Mouse (Mus musculus) embryonic facial prominence, embryonic 11.5 days (tissue): Measurements from ENCODE around the gene Mcrip1. TPM values are rescaled to one million over a fixed set of nuclear protein-coding genes. Genes with fewer than 3 reads are reported as not detected.

Experiments used
- ATAC-seq: fragments of 200-750 bp; cut with Nextera tagmentation; replicated peaks from 2 replicates; pipeline ENCODE4 v1.8.0; 2017; ENCODE audit warnings: low read depth; ENCODE audit not compliant: insufficient number of reproducible peaks, low FRiP score, low TSS enrichment
- DNase-seq: peaks from one replicate; pipeline ENCODE4 v3.0.0-alpha.2; 2015; ENCODE audit warnings: low spot score
- H3K27ac ChIP-seq: fragments of 300-500 bp; sonication (generic); replicated peaks from 2 replicates; pipeline ENCODE4 v1.5.1; 2014; ENCODE audit warnings: mild to moderate bottlenecking, low read depth, low read length, control low read depth
- H3K27me3 ChIP-seq: fragments of 300-500 bp; sonication (generic); 2 replicates; pipeline ENCODE4 v1.6.1; 2014; ENCODE audit warnings: mild to moderate bottlenecking, low read length, moderate library complexity, mixed read lengths; ENCODE audit not compliant: control insufficient read depth, insufficient read depth
- H3K36me3 ChIP-seq: fragments of 300-500 bp; sonication (generic); replicated peaks from 2 replicates; pipeline ENCODE4 v1.6.1; 2014; ENCODE audit warnings: low read depth, mild to moderate bottlenecking, low read length, moderate library complexity, mixed read lengths; ENCODE audit not compliant: control insufficient read depth, insufficient read depth
- H3K4me1 ChIP-seq: fragments of 300-500 bp; sonication (generic); 2 replicates; pipeline ENCODE4 v1.6.1; 2014; ENCODE audit warnings: low read length, mixed read lengths; ENCODE audit not compliant: control insufficient read depth, insufficient read depth
- H3K4me2 ChIP-seq: fragments of 300-500 bp; sonication (generic); 2 replicates; pipeline ENCODE4 v1.6.1; 2014; ENCODE audit warnings: low read depth, mild to moderate bottlenecking, control low read depth, low read length, moderate library complexity
- H3K4me3 ChIP-seq: fragments of 300-500 bp; sonication (generic); 2 replicates; pipeline ENCODE4 v1.5.1; 2014; ENCODE audit warnings: low read depth, low read length, control low read depth
- H3K9ac ChIP-seq: fragments of 300-500 bp; sonication (generic); replicated peaks from 2 replicates; pipeline ENCODE4 v1.6.1; 2014; ENCODE audit warnings: mild to moderate bottlenecking, control low read depth, low read length
- H3K9me3 ChIP-seq: fragments of 300-500 bp; sonication (generic); replicated peaks from 2 replicates; pipeline ENCODE4 v1.6.1; 2016; ENCODE audit warnings: mild to moderate bottlenecking, low read length, inconsistent platforms, mixed read lengths; ENCODE audit not compliant: control insufficient read depth
- WGBS: fragments of 180-500 bp; shearing (Covaris S2); extraction: QIAGEN DNeasy Blood & Tissue Kit; methylation state at CpG from one replicate; pipeline ENCODE4 v1.1.7; 2014; 5-methylcytosine and 5-hydroxymethylcytosine counted together
- polyA plus RNA-seq: library from polyadenylated mRNA; unstranded; fragments of >200 nt; fragmentation: Nextera tagmentation; extraction: Ambion mirVana; gene quantifications from 2 replicates; pipeline ENCODE4 v1.2.1, GENCODE M21; 2014

Gene Mcrip1
- polyA plus RNA-seq, 1 experiment from 2014 or later: 223 TPM

- ATAC-seq (no peak), DNase-seq (no peak)
- Histone ChIP-seq H3K27ac (no peak overlapping the region), H3K27me3 (no peaks in the 10 kb centered on the region), H3K4me1 (no peaks in the 10 kb centered on the region), H3K4me2 (no peak overlapping the region), H3K9me3 (no peaks in the 10 kb centered on the region), H3K9ac (no peak overlapping the region), H3K36me3 (peaks cover 4% of the 10 kb centered on the region), H3K4me3 (no peak overlapping the region)
- 78% methylated on average over 2 of the region's 2 CpGs for WGBS
Measured at GRCm38 (mm10) chr11:120555260-120555659, 5.7 kb upstream of the Mcrip1 start.

GRCm38 (mm10) chr11:120554834-120555233 is 5.3 kb upstream of the Mcrip1 start:
- H3K36me3 ChIP-seq: no peaks in the 10 kb centered on the region; the same call in 1 of the 2 replicates
- ATAC-seq (no peak), DNase-seq (no peak)
- WGBS: 76% methylated on average over 7 of the region's 7 CpGs
- H3K4me3 ChIP-seq: no peak overlapping the region
- H3K9me3 ChIP-seq: no peaks in the 10 kb centered on the region
- H3K4me2 ChIP-seq: no peak overlapping the region
- no peak overlapping the region for H3K27ac ChIP-seq
- no peak overlapping the region for H3K9ac ChIP-seq
- H3K27me3 ChIP-seq: no peaks in the 10 kb centered on the region
- H3K4me1 ChIP-seq: peaks cover 2% of the 10 kb centered on the region; the same call in 1 of the 2 replicates

- H3K9ac ChIP-seq: no peak overlapping the region
- no peak overlapping the region for H3K4me3 ChIP-seq
- H3K4me2 ChIP-seq: no peak overlapping the region
- no peak for ATAC-seq
- H3K27me3 ChIP-seq: no peaks in the 10 kb centered on the region
- no peaks in the 10 kb centered on the region for H3K36me3 ChIP-seq
- 81% methylated on average over 5 of the region's 5 CpGs for WGBS
- no peak overlapping the region for H3K27ac ChIP-seq
- H3K4me1 ChIP-seq: peaks cover 4% of the 10 kb centered on the region
- DNase-seq: no peak
- no peaks in the 10 kb centered on the region for H3K9me3 ChIP-seq
Measured at GRCm38 (mm10) chr11:120552736-120553135, 3.2 kb upstream of the Mcrip1 start.

GRCm38 (mm10) chr11:120550810-120551440 is 1.4 kb upstream of the Mcrip1 start, which contains the start of gene Ppp1r27:
Ppp1r27 (minus strand) TSS chr11:120551132.
- peak within 1 kb of the TSS; percentile 98 for H3K4me3 ChIP-seq
- peaks cover 4% of the 10 kb centered on the region for H3K4me1 ChIP-seq
- peak within 1 kb of the TSS; percentile 83; the same call in 1 of the 2 replicates for H3K27ac ChIP-seq
- H3K9ac ChIP-seq: peak within 1 kb of the TSS; percentile 96
- no peak for DNase-seq
- no peak for ATAC-seq
- no peaks in the 10 kb centered on the region for H3K36me3 ChIP-seq
- no peaks in the 10 kb centered on the region for H3K27me3 ChIP-seq
- no peaks in the 10 kb centered on the region for H3K9me3 ChIP-seq
- H3K4me2 ChIP-seq: peak within 1 kb of the TSS; percentile 87
- WGBS: 93% methylated on average over 28 of the region's 28 CpGs

- DNase-seq (no peak), ATAC-seq (peak; percentile 31; the same call in 1 of the 2 replicates)
- 72% methylated on average over 11 of the region's 11 CpGs for WGBS
- H3K4me1 ChIP-seq: peaks cover 4% of the 10 kb centered on the region
- no peaks in the 10 kb centered on the region for H3K9me3 ChIP-seq
- peak overlapping the region; percentile 96 for H3K9ac ChIP-seq
- H3K4me2 ChIP-seq: peak overlapping the region; percentile 87
- peak overlapping the region; percentile 98 for H3K4me3 ChIP-seq
- H3K27ac ChIP-seq: peak overlapping the region; percentile 83
- no peaks in the 10 kb centered on the region for H3K36me3 ChIP-seq
- no peaks in the 10 kb centered on the region for H3K27me3 ChIP-seq
Measured at GRCm38 (mm10) chr11:120549986-120550809, 671 bp upstream of the Mcrip1 start.

- no peaks in the 10 kb centered on the region; the same call in 1 of the 2 replicates for H3K36me3 ChIP-seq
- no peak for DNase-seq
- H3K4me3 ChIP-seq: peak overlapping the region; percentile 98
- H3K9me3 ChIP-seq: no peaks in the 10 kb centered on the region
- peaks cover 4% of the 10 kb centered on the region for H3K4me1 ChIP-seq
- no peaks in the 10 kb centered on the region for H3K27me3 ChIP-seq
- WGBS: 32% methylated on average over 7 of the region's 7 CpGs
- no peak for ATAC-seq
- H3K27ac ChIP-seq: peak overlapping the region; percentile 83; the same call in 1 of the 2 replicates
- peak overlapping the region; percentile 87 for H3K4me2 ChIP-seq
- peak overlapping the region; percentile 96 for H3K9ac ChIP-seq
Measured at GRCm38 (mm10) chr11:120548786-120549167, 750 bp downstream of the Mcrip1 start.

GRCm38 (mm10) chr11:120548214-120548613 is 1.3 kb downstream of the Mcrip1 start:
- H3K9ac ChIP-seq: no peak overlapping the region
- no peak for DNase-seq
- WGBS: 85% methylated on average over 3 of the region's 3 CpGs
- H3K4me2 ChIP-seq: peak overlapping the region; percentile 87
- H3K4me3 ChIP-seq: peak overlapping the region; percentile 98; the same call in 1 of the 2 replicates
- no peaks in the 10 kb centered on the region for H3K9me3 ChIP-seq
- no peak overlapping the region for H3K27ac ChIP-seq
- H3K27me3 ChIP-seq: no peaks in the 10 kb centered on the region
- no peaks in the 10 kb centered on the region; the same call in none of the 2 replicates for H3K36me3 ChIP-seq
- ATAC-seq: no peak
- H3K4me1 ChIP-seq: peaks cover 4% of the 10 kb centered on the region

- DNase-seq: no peak
- Histone ChIP-seq H3K27ac (no peak overlapping the region), H3K4me3 (no peak overlapping the region), H3K27me3 (no peaks in the 10 kb centered on the region), H3K36me3 (no peaks in the 10 kb centered on the region; the same call in none of the 2 replicates), H3K9me3 (no peaks in the 10 kb centered on the region), H3K9ac (no peak overlapping the region), H3K4me1 (peaks cover 4% of the 10 kb centered on the region), H3K4me2 (no peak overlapping the region)
- ATAC-seq: no peak
- WGBS: 70% methylated on average over 2 of the region's 2 CpGs
Measured at GRCm38 (mm10) chr11:120547469-120547868, 2.1 kb downstream of the Mcrip1 start.
